Mouse (Mus musculus): Measurements from ENCODE around the gene Lmo4. TPM values are rescaled to one million over a fixed set of nuclear protein-coding genes. Genes with fewer than 3 reads are reported as not detected.
A peak's percentile ranks its signal among the peaks of the same experiment; 100 is the strongest.

The Lmo4 gene
- 92.8 and 97.9 TPM in 2 replicates for total RNA-seq (2021)
- long read RNA-seq, partial matches to known transcripts, result 0 of 17 reads
- long read RNA-seq, other reads (novel, unspliced or antisense), result 12 of 17 reads

DNA sequence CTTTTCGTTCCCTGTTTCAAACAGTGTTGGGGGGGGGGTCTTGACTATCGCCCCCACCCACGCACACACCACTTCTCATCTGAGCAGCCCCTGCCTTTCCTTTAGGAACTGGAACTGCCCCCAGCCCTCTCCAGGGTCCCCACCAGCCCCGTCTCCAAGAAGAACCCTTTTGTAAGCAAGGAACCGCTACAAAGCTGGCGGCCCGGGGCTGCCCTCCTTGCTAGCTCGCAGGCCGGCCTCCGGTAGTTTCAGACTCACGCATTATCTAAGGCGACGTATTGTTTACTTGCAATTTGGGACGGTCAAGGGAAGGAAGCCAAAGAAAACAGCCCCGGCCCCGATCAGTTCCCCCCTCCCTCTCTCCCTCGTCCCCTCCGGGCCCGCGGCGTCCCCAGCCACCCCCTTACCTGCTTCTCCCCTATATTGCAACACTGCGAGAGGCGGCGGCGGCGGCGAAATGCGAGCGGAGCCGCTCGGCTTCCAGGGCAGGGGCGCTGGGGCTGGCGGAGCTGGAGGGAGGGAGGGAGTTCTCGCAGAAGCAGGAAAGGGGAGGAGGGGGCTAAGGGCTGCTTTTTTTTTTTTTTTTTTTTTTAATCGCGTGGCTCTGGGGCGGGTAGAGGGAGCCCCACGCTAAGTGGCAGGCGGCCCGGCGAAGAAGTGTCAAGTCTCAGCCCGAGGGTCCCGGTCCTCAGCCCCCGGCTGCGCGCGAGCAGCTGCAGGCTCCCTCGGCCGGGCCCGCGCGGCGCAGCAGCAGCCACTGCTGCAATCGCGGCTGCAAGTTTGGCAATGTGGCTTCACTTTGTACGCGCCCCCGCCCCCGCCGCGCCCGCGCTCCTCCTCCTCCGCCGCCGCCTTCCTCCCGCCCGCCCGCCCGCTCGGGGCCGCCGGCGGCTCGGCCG is at the start of gene Lmo4:
Gene Lmo4, minus strand, starts transcription at position 808 of the 899 bp plus-strand sequence.
- DNase-seq, result peak; percentile 90

DNA sequence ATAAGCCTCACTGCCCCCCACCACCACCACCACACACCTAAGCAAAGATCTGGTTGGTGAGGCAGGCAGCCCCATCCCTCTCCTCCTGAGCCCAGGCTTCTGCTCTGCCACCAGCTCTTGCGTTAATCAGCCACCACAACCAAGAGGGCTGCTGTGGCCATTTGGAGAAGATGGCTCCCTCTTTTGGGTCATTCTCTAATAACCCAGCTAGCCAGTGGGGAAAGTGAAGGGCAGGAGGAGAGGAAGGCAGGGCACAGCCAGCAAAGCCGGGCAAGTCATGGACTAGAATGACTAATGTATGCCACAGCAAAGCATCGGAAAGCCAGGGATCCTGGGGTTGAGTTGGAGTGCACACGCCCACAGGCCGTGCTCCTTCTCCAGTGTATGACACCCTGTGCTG is 49.3 kb upstream of the Lmo4 start:
- DNase-seq, result no peak

DNA sequence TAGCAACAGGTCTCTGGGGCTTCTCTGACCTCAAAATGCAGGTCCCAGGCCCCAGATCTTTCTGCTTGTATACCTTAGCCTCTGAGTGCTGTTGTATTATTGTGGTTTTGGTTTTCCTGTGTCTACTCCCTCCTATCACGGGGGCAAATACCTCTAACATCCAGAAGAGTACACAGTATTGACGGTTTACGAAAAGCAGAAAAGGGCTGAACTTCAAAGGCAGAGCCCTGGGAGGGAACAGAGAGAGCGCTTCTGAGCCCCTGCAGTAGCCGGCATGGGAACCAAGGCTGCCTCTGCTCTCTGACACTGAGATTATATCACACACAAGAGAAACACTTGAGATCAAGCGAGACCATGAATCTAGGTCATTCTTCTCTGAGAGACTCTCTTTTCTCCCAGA is 48.0 kb upstream of the Lmo4 start:
- DNase-seq, result no peak

DNA sequence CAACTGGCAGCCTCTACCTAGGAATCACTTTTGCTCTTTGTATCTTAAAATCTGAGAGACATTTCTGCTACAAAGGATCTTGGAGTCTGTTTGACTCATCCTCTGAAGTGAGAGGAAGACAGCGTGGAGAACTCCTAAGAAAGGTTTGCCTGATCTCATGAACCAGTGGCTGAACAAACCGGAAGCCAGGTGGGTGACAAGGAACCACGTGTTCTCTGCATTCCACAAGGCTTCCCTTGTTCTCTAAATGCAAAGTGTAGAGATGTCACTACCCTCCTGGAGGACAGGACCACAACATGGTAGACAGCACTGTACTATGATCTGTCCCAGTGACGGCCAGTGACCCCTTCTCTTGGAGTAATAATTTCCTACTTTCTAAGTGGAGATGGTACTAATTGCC is 47.1 kb upstream of the Lmo4 start:
- DNase-seq, result no peak

DNA sequence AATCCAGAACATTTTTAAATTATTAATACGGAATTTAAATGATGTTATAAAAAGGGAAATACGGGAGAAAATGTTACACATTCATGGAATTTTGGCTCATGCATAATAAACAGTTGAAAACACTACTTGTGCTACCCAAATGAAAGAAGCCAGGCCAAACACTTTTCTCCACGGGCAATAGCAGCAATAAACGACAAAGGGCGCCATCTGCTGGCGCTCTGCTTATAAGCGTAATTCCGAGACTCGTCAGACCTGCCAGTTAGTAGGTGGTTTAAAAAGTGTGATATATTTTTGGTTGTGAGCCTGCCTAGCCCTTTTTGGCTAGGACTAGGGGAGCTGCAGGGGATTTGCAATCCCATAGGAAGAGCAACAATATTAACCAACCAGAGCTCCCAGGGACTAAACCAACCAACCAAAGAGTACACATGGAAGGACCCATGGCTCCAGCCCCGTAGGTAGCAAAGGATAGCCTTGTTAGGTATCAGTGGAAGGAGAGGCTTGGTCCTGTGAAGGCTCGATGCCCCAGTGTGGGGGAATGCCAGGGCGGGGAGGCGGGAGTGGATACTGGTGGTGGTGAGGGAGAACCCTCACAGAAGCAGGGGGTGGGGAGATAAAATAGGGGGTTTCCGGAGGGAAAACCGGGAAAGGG is 37.1 kb upstream of the Lmo4 start:
- DNase-seq, result peak; percentile 79

DNA sequence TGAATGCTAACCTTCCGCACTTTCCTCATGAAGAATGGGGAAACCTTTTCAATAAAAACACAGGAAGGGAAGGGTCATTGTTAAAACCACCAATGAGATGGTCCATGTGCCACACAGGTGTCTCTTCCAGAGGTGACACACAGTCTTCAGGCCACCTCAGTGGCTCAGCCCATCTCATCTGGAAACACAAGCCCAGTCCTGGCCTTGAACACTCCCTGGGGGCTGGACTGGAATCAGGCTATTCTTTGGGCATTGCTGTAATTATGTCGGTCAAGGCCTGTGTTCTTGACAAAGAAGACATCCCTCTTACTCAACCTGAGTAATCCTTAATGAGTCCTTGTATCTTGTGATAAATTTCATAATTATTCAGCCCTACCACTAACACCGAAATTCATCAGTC is 36.1 kb upstream of the Lmo4 start:
- no peak for DNase-seq

DNA sequence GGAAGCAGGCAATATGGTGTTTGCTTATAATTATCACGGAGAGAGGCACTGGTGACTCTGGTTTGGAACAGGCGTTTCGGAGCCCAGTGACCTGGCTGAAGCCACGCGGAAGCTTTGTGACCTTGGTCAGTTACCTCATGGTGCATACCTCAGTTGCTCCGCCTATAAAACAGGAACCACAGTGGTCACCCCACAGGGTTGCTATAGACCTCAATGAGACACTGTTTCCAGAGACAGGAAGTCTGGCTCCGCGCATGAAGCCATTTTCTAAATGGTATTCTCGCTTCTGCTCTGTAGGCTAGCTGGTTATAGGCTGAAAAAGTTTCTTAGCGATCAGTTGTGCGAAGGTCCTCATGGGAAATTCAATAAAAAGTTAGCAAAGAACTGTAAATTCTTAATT is 33.5 kb upstream of the Lmo4 start:
- DNase-seq, result no peak

DNA sequence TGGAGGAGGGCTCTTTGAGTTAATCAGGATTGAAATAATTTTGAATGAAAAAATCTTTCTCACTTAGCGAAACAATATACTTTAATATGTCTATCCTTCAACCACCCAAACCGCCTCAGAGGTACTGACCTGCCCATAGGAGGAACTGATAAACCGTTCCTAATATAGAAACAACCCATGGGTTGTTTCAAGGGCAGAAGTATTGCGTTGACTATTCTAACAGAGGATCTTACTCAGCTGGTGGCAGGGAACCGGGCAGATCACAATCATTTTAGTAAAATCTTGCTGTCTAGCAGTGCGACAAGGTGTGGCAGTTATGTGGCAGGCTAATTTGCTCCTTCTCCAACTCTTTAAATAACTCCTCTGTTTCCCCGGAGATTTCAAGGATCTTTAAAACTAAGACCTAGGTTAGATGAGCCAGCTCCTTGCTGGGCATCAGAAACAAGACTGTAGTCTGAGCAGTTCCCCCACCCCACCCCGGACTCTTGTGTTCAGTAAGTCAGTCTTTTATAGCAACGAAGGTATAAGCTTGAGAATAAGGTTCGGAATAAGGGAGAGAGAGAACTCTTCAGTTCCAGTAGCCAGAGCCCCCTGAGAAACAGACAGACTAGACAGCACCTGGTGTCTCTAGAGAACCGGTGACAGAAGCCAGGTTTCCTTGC is 27.5 kb upstream of the Lmo4 start:
- no peak for DNase-seq

DNA sequence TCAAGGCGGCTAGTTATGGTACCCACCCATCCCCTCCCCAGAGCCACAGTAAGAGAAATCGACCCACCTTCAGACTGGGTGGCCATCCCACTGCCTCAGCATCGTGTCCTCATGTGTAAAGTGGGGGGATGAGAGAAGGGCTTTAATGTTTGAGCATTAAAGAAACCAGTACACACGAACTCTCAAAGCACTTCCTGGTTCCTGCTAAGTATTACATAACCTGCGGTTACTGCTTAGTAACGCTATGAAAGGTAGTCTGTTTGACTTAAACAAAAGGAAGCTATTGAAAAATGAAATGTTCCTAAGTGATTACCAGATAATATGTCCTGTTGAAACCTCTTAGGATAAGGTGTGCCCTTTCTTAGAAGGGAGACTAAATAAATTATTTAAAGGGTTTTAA is 26.9 kb upstream of the Lmo4 start:
- DNase-seq, result no peak

DNA sequence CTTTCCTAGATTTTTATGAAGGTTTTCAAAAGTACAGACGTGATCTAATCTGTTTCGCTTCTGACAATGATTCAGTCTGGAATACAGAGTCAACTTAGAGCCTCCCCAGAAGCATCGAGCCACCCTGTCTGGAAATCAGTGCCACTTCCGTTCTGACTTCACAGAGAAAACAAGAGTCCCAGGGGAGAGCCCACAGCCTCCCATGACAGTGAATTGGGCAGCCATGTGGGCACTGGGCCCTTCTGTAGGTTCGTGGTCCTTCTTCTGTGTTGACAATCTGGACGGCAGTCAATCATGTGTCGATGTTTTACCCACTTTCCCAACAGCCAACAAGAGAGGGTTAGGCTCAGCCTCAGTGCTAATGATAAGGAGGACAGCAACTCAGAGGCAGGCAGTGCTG is 26.4 kb upstream of the Lmo4 start:
- no peak for DNase-seq

DNA sequence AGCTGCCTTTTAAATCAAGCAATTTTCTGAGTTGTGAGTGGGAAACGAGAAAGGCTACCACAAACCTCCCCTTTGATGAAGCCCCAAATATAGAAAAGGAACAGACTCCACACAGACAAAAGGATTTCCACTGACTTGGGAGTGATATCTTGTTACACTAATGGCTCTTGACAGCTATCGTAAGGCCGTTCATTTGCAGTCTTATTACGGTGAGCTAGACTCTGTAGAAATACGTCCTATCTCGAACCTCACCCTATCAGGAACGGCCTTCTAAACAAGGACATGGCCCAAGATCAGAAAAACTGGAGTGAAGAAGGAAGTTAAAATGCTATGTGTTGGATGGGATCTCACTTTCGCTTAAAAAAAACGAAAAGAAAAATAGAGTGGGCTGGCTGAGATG is 25.0 kb upstream of the Lmo4 start:
- DNase-seq, result no peak

DNA sequence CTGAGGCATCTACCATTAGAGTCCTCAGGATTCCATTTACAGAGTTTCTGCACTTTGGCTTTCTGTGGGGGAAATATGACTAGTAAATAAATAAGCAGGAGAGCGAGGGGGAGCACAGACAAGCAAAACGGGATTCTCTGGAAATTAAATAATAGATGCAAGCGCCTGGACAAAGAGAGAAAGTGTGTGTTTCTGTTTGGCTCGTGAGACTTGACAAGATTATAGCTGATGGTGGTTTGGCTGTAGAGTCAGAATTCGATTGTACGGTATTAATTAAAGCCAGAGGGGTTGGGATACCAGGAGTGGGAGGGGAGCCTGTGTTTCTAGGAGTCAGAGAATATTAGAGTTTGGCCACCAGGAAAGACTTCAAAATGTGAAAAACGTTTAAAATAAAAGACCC is 24.3 kb upstream of the Lmo4 start:
- DNase-seq, result no peak

DNA sequence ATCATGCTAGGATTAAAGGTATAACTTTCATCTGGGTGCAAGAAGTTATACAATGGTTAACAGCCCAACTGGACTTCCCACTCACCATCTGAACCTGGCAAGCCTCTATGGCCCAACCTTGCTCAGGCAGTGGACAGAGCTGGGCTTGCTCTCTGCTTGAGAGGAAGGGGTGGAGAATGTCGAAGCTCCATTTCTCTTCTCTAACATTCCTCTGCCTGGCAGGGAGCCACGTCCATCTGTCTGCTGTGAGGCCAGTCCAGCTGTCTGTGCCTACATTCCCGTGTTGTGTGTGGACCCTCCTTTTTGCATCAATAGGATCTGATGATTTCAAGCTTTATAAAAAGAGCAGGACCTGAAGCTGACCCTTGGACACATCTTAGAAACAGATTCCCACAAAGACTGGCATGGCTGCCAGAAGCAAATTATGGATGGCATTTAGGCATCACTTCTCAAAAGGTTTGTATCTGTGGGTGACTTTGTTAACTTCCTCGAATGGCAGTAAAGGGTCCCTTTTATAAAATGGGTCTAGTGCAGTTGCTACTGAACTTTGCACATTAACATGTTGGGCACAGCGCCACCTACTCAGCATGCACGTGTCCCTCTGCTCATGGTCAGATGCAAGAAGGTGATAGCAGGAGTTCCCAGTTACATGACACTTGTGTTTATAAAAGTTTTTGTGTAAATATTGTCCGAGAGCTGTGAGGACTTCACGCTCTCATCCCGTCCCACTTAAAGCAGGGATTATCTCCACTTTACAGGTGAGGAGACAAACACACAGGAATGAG is 20.6 kb upstream of the Lmo4 start:
- DNase-seq, result no peak

DNA sequence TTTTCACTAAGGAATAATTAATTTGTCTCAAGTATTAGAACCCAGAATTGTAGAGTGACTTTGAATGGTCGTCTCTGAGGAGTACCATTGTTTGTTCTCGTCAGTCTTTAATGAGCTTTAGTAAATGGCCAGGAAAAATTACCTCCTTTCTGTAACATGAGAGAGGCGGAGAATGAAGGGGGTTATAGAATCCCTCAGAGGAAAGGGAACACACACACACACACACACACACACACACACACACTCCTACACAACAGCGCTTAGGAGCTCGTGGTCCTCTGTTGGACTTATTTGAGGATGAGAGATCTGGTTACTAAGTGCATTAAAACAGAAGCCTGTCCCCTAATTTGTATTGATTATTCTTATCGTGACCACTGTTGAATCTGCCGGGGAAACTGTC is 19.6 kb upstream of the Lmo4 start:
- DNase-seq, result no peak

DNA sequence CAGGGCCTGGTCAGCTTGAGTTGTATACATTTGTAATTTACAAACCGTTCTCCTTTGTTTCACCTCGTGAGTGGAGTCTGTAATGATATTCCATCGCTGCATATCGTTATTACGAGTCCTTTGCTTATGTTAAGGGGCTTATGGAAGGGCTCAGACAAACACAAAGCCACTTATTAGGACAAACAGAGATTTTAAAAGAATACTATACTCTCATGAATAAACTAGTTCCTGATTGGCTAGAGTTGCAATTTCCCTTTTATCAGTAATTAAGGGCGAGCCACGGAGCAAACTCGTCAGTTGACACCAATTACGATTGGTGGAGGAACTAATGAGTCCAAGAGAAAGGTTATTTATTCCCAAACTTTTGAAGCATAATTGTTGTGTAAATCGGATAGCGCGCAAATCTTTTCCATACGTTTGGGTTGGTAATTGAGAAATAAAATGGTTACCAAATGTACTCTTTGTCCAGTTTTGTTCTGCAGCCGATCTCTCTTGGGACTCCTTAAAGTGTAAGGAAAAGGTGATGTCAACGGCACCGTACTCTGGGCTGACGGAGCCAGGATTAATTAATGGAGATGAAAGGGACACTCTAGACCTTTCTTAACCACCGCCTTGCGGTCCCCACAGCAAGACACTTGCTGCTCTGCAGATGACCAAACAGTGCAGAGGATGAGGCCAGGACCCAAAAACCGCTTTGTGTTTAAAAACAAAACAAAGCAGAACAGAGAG is 18.5 kb upstream of the Lmo4 start:
- DNase-seq, result no peak

DNA sequence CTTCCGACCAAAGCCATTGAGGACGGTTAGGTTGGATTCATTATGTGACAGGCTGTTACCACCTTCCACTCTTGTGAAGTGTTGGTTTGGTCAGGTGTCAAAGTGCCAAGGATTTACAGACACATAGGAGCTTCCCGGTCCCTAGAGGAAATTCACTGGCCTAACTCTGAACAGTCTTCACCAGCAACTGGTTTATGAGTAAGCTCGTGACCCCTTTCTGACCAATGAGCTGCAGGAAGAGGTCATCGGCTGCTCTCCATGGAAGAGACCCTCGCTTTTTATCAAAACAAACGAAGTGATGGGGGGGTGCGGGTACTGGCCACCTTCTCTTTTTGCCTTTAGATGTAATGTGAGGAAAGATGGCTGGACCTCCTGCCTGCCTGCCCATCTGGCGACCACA is 17.4 kb upstream of the Lmo4 start:
- no peak for DNase-seq

DNA sequence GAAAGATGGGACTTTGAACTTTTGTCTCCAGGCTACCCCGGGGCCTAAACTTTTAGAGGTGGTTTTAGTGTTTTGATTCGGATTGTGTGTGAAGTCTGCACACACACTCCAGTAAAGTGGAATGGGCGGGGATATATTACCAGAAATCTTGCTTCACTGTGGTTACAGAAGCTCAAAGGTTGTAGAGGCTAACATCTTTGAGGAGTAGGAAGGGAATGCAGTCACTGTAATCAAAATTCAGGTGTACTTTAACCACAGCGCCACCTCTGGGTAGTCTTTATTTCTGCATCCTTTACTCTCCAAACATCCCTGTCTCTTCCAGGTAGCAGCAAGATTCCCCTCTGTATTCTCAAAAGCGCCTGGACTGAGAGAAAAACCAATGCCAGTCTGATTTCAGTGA is 2.5 kb upstream of the Lmo4 start:
- DNase-seq, result peak; percentile 37

DNA sequence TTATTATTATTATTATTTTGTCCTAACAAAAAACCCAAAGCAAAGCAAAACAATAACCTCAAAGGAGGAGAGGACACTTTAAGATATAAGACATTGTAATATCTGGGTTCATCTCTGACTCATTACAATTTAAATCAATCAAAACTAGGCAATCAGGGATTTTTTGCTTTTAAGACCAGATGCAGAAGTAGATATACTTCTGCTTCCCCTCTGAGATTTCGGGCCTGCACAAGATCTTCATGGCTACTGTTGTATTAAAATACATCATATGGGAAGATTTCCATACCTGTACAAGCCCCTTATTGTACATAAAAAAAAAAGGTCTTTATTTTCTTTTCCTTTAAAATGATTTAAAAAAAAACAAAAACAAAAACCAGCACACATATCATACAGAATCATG is 1.9 kb upstream of the Lmo4 start:
- no peak for DNase-seq

DNA sequence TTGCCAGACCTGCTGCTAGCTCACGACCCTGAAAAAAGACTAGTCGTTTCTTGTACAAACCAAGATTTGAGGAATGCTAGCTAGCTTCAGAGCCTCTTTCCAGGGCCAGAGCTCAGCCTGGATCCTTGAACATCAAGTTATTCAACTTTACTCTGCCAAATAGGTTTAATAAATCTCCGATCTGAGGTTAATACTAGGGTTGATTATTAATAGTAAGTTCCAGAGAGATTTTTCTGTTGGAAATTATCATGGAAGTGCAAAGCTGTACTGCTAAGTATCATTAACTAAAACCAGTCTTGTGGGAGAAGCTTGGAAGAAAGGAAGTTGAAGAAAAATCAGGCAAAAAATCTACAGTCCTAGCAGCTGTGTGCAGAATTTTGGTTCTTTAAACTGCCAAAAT is 1.2 kb upstream of the Lmo4 start:
- no peak for DNase-seq

DNA sequence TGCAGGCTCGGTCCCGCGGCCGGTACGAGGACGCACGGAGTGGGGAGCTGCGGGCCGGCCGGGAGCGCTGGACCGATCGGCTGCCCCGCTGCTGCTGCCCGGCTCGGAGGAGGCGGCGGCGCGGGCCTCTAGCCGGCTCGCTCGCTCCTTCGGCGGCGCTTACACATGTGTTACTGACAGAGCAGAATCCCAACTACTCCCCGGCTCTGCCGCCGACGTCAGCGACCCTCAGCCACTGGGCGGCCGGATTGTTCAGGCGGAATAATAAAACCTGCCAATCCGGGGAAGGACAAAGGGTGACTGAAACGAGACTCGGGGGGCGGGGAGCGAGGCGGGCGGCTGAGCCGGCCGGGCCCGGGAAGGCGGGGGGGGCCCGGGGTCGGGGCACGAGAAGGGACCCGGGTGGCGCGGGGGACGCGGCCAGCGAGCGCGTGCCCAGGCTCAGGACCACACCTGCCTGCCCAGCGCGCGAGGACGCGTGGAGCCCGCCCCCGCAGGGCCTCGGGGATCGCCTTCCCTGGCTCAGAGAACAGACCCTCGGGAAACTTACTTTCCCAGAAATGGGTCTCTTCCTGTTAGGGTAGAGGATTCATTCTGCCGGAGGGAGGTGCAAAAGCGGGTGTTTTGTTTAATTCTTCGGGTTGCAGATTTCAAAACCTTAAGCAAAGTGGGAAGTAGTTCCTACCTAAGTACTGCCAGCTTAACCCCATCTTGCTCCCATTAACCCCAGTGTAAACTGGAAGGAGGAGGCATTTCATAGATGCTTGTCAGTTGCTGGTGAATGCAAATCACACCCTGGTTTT is 532 bp upstream of the Lmo4 start:
- DNase-seq, result peak; percentile 94

DNA sequence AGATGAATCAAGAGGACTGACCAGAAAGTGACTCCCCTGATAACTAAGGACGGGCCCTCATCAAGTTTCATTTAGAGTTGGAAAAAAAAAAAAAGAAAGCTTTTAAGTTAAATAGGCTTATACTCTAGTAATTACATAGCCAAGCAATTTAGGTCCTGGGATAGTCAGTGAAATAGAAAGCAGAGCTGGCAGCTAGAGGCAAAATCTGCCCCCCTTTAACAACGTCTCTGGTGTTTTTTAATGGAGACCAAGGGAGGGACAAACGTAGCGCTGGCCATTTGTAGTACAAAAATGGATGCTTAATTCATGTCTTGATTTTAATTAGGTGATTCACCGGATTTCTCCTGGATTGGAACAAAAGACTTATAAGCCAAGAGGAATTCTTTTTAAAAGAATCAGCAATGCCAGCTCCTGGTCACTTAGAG is 1.0 kb downstream of the Lmo4 start:
- no peak for DNase-seq

Data from adrenal gland, postnatal 25 days (tissue).